Mouse (Mus musculus) CD4-positive, CD25-positive, alpha-beta regulatory T cell, adult 9 weeks (primary cell): ENCODE data around the gene 9430038I01Rik. TPM values are rescaled to one million over a fixed set of nuclear protein-coding genes. Genes with fewer than 3 reads are reported as not detected.

Experiments
- polyA plus RNA-seq: library from polyadenylated mRNA; unstranded; fragments of 100-300 nt; shearing (Covaris generic); gene quantifications from one replicate; pipeline ENCODE4 v1.2.1, GENCODE M21; 2017

Gene 9430038I01Rik
- 20.7 TPM for polyA plus RNA-seq

GRCm38 (mm10) chr7:137410337-137411197, at the start of gene 9430038I01Rik:
Gene 9430038I01Rik, minus strand, starts transcription at chr7:137410762.

DNA sequence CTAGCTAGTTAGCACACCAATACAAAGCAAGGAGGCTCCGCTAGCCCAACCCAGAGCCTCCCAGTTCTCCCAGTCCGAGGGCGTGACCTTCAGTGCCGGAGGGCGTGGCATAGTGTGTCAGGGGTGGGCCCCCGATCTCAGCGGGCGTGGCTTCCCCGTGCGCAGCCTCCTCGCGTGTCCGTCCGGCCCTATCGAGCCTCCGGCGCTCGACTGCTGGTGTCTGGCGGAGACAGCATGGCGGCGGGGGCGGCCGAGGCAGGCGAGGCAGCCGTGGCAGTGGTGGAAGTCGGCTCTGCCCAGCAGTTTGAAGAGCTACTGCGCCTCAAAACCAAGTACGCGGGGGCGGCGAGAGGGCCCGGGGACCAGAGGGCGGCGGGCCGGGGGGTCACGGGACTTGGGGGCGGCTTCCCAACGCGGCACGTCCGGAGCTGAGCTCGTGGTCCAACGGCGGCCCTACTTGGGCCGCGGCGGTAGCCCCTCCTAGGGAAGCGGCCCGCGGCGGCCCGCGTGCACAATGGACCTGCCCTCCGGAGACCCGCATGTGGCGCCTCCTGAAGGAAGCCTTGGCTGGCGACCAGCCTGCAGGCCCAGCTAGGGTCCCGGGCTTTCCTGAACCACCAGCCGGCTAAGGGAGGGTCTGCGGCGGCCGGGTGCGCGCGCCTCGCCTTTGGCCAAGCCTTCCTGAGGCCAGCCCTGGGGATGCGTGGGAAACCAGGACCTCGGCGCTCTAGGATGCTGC, 27.0 kb upstream of the 9430038I01Rik start, which contains the start of gene Glrx3:
Gene Glrx3, plus strand, starts transcription at position 175 of the 739 bp plus-strand sequence.

Other genes starting within 250 kb of the 9430038I01Rik start
- not detected for gene Ebf3, start 96.3 kb downstream of the 9430038I01Rik start, polyA plus RNA-seq
- 130 TPM for gene Glrx3, start 26.9 kb upstream of the 9430038I01Rik start, polyA plus RNA-seq